Mouse (Mus musculus) limb, embryonic 12.5 days (tissue): ENCODE results near the gene Itih5. TPM values are rescaled to one million over a fixed set of nuclear protein-coding genes. Genes with fewer than 3 reads are reported as not detected.

Experiments used
- ATAC-seq: fragments of 200-750 bp; cut with Nextera tagmentation; 2 replicates; pipeline ENCODE4 v1.8.0; 2017; ENCODE audit warnings: low read depth, moderate TSS enrichment; ENCODE audit not compliant: insufficient number of reproducible peaks, insufficient read depth, low FRiP score, low TSS enrichment
- H3K27ac ChIP-seq: fragments of 300-500 bp; sonication (generic); 2 replicates; pipeline ENCODE4 v1.5.1; 2016; ENCODE audit warnings: mild to moderate bottlenecking, moderate library complexity
- H3K27me3 ChIP-seq: fragments of 300-500 bp; sonication (generic); 2 replicates; pipeline ENCODE4 v1.6.1; 2016; ENCODE audit warnings: mild to moderate bottlenecking, moderate library complexity
- H3K36me3 ChIP-seq: fragments of 300-500 bp; sonication (generic); 2 replicates; pipeline ENCODE4 v1.6.1; 2016; ENCODE audit warnings: mild to moderate bottlenecking, moderate library complexity
- H3K4me1 ChIP-seq: fragments of 300-500 bp; sonication (generic); replicated peaks from 2 replicates; pipeline ENCODE4 v1.6.1; 2016
- H3K4me2 ChIP-seq: fragments of 300-500 bp; sonication (generic); 2 replicates; pipeline ENCODE4 v1.6.1; 2016; ENCODE audit warnings: mild to moderate bottlenecking, moderate library complexity
- H3K4me3 ChIP-seq: fragments of 300-500 bp; sonication (generic); replicated peaks from 2 replicates; pipeline ENCODE4 v1.5.1; 2016; ENCODE audit warnings: mild to moderate bottlenecking
- H3K9ac ChIP-seq: fragments of 300-500 bp; sonication (generic); replicated peaks from 2 replicates; pipeline ENCODE4 v1.6.1; 2016; ENCODE audit warnings: mild to moderate bottlenecking, moderate library complexity
- H3K9me3 ChIP-seq: fragments of 300-500 bp; sonication (generic); 2 replicates; pipeline ENCODE4 v1.6.1; 2016; ENCODE audit warnings: mild to moderate bottlenecking, moderate library complexity
- WGBS: fragments of 180-500 bp; shearing (Covaris S2); methylation state at CpG from one replicate; pipeline ENCODE4 v1.1.7; 2016; 5-methylcytosine and 5-hydroxymethylcytosine counted together
- polyA plus RNA-seq: library from polyadenylated mRNA; unstranded; fragments of >200 nt; fragmentation: Nextera tagmentation; extraction: Ambion mirVana; gene quantifications from 2 replicates; pipeline ENCODE4 v1.2.1, GENCODE M21; 2016

The Itih5 gene
- polyA plus RNA-seq, 1 experiment from 2014 or later = 2.8 TPM

DNA sequence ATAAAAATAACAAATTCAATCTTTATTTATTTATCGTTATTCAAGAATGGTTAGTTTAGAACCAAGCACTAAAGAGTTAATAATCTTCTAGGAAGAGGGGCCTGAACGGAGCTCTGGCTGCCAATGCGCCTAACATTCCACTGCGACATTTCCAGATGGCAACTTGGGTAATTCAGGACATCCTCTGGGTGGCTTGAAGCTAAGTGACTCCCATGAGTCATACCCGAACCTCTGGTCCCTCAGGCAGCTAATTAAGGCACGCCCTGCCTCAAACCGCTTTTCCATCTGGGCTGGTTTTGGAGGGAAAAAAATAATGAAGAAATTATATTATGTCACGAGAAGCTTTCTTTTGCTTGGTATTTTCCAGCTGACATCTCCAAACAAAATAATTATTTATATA is 14.6 kb downstream of the Itih5 start:
- no peaks in the 10 kb centered on the region for H3K27me3 ChIP-seq
- no peaks in the 10 kb centered on the region for H3K36me3 ChIP-seq
- no peak overlapping the region for H3K4me3 ChIP-seq
- H3K27ac ChIP-seq = no peak overlapping the region
- peaks cover 12% of the 10 kb centered on the region for H3K4me1 ChIP-seq
- H3K4me2 ChIP-seq = no peak overlapping the region
- 33% methylated on average over 8 of the region's 8 CpGs for WGBS
- no peaks in the 10 kb centered on the region for H3K9me3 ChIP-seq
- no peak overlapping the region for H3K9ac ChIP-seq
- ATAC-seq = no peak

DNA sequence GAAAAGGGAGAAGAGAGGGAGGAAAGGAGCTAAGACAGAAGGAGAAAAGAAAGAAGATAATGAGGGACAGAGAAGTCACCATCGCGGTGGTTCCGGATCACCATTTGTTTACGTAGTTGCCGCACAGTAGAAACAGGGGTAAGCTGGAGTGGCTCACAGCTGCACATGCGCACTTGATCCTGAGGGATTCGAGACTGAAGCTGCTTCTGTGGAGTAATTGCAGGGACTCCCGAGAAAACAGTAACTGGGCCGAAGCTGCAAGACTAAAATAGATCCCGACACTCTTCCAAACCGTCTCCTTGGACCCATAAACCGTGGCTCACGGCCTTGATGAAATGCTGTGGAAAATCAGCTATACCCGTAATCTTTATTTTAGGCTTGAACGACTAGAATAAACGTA is 16.6 kb downstream of the Itih5 start:
- Histone ChIP-seq H3K9ac (no peak overlapping the region), H3K27ac (no peak overlapping the region), H3K4me1 (peaks cover 12% of the 10 kb centered on the region), H3K4me3 (no peak overlapping the region), H3K9me3 (no peaks in the 10 kb centered on the region), H3K36me3 (no peaks in the 10 kb centered on the region), H3K4me2 (no peak overlapping the region), H3K27me3 (no peaks in the 10 kb centered on the region)
- 90% methylated on average over 16 of the region's 16 CpGs for WGBS
- ATAC-seq = no peak

DNA sequence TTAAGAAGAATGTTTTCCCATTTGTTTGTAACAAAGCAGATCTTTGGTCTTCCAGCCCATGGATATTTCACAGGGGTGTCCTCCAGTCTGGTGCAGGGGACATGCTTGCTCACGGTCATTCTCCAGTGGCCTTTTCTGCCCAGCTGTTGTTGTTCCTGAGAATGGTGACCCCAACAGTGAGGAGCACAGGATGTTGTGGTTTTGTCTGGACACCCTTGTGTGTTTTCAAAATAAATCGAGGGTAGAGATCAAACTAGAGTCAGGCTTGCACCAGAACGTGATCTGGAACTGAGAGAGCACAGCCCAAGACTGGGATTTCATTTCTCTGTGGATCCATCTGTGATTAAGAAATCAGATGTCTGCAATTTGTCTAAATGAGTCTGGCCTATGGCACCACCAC is 40.2 kb downstream of the Itih5 start:
- ATAC-seq = no peak
- Histone ChIP-seq H3K27ac (no peak overlapping the region), H3K4me3 (no peak overlapping the region), H3K9me3 (no peaks in the 10 kb centered on the region), H3K36me3 (no peaks in the 10 kb centered on the region), H3K4me2 (no peak overlapping the region), H3K9ac (no peak overlapping the region), H3K27me3 (no peaks in the 10 kb centered on the region), H3K4me1 (no peaks in the 10 kb centered on the region)
- WGBS = 76% methylated on average over 3 of the region's 3 CpGs

DNA sequence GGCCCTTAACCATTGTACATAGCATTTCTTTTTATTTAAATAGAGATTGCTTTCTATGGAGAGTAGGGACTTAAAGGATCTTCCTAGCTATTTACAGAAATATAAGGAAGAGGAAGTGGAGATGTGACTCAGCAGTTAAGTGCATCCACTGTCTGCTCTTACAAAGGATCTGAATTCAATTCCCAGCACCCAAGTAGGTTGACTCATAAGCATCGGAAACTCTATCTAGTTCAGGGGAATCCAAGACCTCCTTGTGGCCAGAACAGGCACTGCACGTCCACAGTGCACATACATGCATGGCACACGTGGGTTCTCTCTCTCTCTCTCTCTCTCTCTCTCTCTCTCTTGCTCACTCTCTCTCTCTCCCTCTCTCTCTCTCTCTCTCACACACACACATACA is 41.8 kb downstream of the Itih5 start:
- WGBS = 61% methylated on average over 3 of the region's 3 CpGs
- Histone ChIP-seq H3K4me1 (no peaks in the 10 kb centered on the region), H3K4me2 (no peak overlapping the region), H3K9me3 (no peaks in the 10 kb centered on the region), H3K27me3 (no peaks in the 10 kb centered on the region), H3K4me3 (no peak overlapping the region), H3K27ac (no peak overlapping the region), H3K36me3 (no peaks in the 10 kb centered on the region), H3K9ac (no peak overlapping the region)
- no peak for ATAC-seq

DNA sequence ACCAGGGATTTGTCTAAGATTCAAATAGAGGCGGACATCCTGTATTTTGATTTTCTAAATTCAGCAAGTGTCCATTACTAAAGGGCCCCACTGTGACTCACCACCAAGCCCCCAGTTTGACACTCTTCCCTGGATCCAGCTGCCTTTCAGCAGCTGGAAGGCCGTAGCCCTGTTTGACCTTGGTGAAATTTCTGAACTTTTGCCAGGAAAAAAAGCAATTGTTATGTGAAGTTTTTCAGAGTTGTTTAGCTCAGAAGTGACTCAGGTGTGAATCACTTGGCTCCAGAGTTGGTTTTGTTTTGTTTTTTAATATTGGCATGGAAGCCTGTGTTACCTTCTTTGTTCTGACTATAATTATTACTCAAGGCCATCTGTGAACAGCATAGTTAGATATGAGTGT is 46.0 kb downstream of the Itih5 start:
- no peaks in the 10 kb centered on the region for H3K36me3 ChIP-seq
- H3K4me2 ChIP-seq = no peak overlapping the region
- H3K4me3 ChIP-seq = no peak overlapping the region
- H3K4me1 ChIP-seq = no peaks in the 10 kb centered on the region
- no peak overlapping the region for H3K9ac ChIP-seq
- no peak overlapping the region for H3K27ac ChIP-seq
- no peak for ATAC-seq
- no peaks in the 10 kb centered on the region for H3K9me3 ChIP-seq
- 88% methylated on average over 2 of the region's 2 CpGs for WGBS
- H3K27me3 ChIP-seq = no peaks in the 10 kb centered on the region

DNA sequence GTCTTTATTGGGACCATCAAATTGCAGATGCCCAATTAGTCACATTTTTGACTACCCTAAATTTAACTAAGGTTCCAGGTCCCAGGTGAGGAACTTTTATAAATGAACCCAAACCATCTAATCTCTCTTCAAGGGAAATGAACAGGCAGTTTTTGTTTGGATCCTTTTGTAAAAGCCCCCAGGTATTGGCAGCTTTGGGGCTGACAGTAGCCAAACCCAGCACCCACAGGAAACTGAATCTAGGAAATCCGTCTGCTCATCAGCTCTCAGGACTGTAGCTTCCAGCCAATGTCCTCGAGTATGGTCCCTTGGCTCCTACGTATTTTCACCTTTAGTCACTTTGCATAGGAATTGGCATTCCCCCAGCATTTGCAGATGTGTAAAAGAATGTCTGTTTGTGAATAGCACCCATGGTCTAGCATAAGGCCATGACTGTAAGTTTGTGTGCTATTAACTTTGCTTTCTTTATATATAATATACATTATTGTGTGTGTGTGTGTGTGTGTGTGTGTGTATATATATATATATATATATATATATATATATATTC is 47.4 kb downstream of the Itih5 start:
- no peaks in the 10 kb centered on the region for H3K27me3 ChIP-seq
- H3K9me3 ChIP-seq = no peaks in the 10 kb centered on the region
- ATAC-seq = no peak
- H3K4me2 ChIP-seq = no peak overlapping the region
- no peaks in the 10 kb centered on the region for H3K4me1 ChIP-seq
- no peak overlapping the region for H3K4me3 ChIP-seq
- WGBS = 65% methylated on average over 3 of the region's 3 CpGs
- no peak overlapping the region for H3K9ac ChIP-seq
- H3K36me3 ChIP-seq = no peaks in the 10 kb centered on the region
- H3K27ac ChIP-seq = no peak overlapping the region

DNA sequence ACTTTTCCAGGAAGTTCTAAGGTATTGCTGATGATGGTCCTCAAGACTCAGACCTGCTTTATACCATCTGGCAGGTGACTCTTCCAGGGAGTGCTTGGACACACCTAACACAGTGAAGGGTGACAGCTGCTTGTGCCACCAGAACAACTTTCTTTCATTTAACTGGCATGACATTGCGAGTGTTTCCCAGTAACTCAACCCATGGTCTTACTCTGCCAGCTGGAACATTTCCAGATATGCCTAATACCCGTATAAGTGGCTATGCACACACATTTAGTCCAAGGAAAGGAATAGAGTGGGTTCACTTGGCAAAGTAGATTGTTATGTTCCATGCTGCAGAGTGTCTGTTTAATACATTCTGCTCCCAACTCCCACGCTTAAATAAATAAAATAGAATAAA is 50.9 kb downstream of the Itih5 start:
- H3K27me3 ChIP-seq = no peaks in the 10 kb centered on the region
- ATAC-seq = no peak
- no peaks in the 10 kb centered on the region for H3K36me3 ChIP-seq
- WGBS = 84% methylated on average over 3 of the region's 3 CpGs
- no peaks in the 10 kb centered on the region for H3K9me3 ChIP-seq
- no peak overlapping the region for H3K4me2 ChIP-seq
- no peak overlapping the region for H3K27ac ChIP-seq
- H3K4me3 ChIP-seq = no peak overlapping the region
- H3K4me1 ChIP-seq = no peaks in the 10 kb centered on the region
- H3K9ac ChIP-seq = no peak overlapping the region

DNA sequence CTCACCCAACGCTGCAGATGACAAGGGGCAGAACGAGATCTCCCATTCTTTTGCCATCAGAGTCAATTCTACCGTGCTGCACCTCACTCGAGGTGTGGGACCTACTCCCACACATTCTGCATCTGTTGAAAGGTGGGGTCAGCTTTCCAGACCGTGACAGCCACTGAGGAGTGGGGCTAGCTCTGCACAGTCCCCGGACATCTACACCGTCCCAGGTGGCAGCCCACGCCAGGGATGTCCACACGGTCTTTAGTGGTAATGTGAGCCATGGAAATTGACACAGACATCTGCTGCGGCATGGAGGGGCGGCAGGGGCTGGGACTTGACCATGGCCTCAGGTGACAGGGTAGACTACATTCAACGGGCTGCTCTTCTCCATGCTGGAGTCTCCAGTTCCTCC is 60.1 kb downstream of the Itih5 start:
- no peaks in the 10 kb centered on the region for H3K36me3 ChIP-seq
- 84% methylated on average over 12 of the region's 12 CpGs for WGBS

DNA sequence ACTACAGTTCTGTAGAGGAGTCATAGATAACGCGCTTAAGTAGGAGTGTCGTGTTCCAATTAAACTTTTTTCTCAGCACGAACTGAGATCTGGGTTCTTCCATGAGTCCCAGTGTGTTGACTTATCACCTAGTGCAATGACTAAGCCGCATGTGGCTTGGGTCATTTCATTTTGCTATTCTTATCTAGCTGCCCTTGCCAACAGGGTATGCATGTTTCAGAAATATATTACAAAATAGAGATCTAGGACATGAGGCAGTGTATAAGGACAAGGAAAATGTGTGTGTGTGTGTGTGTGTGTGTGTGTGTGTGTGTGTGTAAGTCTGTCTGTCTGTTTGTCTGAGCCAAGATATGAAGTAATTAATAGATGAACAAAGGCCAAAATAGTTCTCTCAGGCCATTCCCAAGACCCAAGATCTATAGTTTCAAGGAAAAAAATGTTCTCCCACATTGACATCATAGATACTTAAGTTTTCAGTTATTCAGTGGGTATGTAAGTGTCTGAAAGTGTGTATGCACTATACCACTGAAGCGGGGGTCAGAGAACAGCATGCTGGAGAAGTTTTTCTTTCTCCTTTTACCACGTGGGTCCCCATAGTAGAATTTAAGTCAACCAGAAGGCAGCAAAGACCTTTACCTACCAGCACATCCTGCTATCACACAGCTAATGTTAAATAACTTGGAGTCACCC is 62.6 kb downstream of the Itih5 start:
- ATAC-seq = no peak
- Histone ChIP-seq H3K4me3 (no peak overlapping the region), H3K36me3 (no peaks in the 10 kb centered on the region), H3K4me2 (peak overlapping the region; percentile 3; the same call in 1 of the 2 replicates), H3K9me3 (no peaks in the 10 kb centered on the region), H3K27ac (peak overlapping the region; percentile 46; the same call in 1 of the 2 replicates), H3K4me1 (peaks cover 4% of the 10 kb centered on the region; the same call in 1 of the 2 replicates), H3K9ac (no peak overlapping the region), H3K27me3 (no peaks in the 10 kb centered on the region)
- 82% methylated on average over 7 of the region's 7 CpGs for WGBS

More for the DNA sequence above, 60.1 kb downstream of the Itih5 start:
- H3K4me3 ChIP-seq = no peak overlapping the region
- H3K27me3 ChIP-seq = no peaks in the 10 kb centered on the region
- H3K9ac ChIP-seq = no peak overlapping the region
- H3K9me3 ChIP-seq = no peaks in the 10 kb centered on the region
- no peak overlapping the region for H3K27ac ChIP-seq
- H3K4me2 ChIP-seq = no peak overlapping the region
- ATAC-seq = no peak
- peaks cover 4% of the 10 kb centered on the region; the same call in 1 of the 2 replicates for H3K4me1 ChIP-seq

DNA sequence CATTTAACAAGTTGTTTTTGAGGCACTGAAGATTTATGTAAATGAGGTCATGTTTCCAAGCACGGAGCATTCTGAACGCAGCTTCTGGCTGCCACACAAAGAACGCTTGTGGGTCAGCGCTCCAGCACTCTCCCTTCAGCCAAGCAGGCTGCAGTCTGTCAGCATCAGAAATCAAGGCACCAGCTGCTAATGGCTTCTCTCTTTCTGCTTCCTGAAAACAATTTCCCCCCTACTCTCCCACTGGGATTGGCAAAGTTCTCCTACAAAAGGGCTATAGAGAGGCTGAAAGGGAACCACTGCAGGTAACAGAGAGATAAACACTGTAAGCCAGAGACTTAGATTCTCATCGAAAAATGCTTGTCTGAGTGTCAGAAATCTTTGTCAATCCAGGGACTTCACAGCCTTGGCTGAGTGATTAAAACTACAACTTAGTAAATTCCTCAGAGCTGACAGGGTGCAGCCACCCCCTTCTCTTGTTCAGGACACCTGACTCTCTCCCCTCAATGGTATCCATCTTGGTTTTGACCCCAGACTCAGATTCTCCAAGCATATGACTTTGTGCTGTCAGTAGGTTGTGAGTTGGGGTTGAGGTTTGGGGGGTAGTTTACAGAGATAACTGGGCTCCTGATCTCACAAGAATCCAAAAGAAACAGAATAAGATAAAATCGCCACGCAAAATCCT is 63.3 kb downstream of the Itih5 start:
- peaks cover 4% of the 10 kb centered on the region; the same call in 1 of the 2 replicates for H3K4me1 ChIP-seq
- H3K27ac ChIP-seq = peak overlapping the region; percentile 46
- no peaks in the 10 kb centered on the region for H3K9me3 ChIP-seq
- no peak overlapping the region for H3K9ac ChIP-seq
- 0 out of 2 replicates have a peak, but pooled peaks have one; percentile 42 for ATAC-seq
- no peaks in the 10 kb centered on the region for H3K36me3 ChIP-seq
- peak overlapping the region; percentile 3; the same call in 1 of the 2 replicates for H3K4me2 ChIP-seq
- H3K27me3 ChIP-seq = no peaks in the 10 kb centered on the region
- WGBS = 48% methylated on average over 7 of the region's 7 CpGs
- no peak overlapping the region for H3K4me3 ChIP-seq

DNA sequence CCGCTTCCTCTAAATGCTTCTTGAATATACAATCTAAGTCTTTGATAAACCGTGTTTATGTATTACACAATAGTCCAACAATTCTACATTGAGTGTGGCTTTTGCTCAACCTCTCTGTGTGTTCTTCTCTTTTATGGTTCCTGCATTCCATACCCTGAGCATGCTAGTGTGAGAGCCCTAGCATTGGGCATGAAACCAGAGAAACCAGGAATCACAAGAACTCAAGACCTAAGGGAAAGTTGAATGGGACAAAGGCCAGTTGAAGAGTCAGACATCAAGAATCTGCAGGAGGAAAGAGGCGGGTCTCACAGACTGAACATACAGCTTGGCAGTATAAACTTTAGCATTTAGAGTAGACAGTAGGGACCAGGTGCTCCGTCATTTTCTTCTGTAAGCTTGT is 68.5 kb downstream of the Itih5 start:
- WGBS = 92% methylated on average over 4 of the region's 4 CpGs
- Histone ChIP-seq H3K27me3 (no peaks in the 10 kb centered on the region), H3K9me3 (no peaks in the 10 kb centered on the region; the same call in 1 of the 2 replicates), H3K4me1 (peaks cover under 1% of the 10 kb centered on the region; the same call in 1 of the 2 replicates), H3K4me2 (no peak overlapping the region), H3K4me3 (no peak overlapping the region), H3K27ac (no peak overlapping the region), H3K36me3 (no peaks in the 10 kb centered on the region), H3K9ac (no peak overlapping the region)
- no peak for ATAC-seq
